Mouse (Mus musculus) CD4-positive helper T cell, adult 2 months (primary cell): ENCODE measurements around the gene Nup205.

Experiments
- DNase-seq: peaks from one replicate; pipeline ENCODE4 v3.0.0-alpha.2; 2012; ENCODE audit warnings: low read depth, missing footprints, low spot score

Nup205 gene

DNA sequence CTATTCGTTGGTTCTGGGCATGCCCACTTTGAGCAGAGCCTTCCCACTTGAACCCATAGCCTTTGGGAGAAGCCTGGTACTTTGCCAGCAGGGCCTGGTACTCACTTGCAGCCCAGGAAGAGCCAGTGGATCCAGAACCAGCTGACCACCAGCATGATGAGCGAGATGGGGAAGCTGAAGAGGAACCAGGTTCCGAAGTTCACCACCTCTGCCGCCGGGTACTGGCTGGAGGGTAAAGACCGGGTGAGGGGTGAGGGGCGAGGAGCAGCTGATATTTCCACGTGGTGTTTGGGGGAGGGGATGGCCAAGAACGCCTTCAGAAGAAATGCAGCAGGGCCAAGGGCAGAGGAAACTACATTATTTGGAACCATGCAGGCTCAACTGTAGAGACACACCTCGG, 102.1 kb downstream of the Nup205 start:
- DNase-seq: no peak

DNA sequence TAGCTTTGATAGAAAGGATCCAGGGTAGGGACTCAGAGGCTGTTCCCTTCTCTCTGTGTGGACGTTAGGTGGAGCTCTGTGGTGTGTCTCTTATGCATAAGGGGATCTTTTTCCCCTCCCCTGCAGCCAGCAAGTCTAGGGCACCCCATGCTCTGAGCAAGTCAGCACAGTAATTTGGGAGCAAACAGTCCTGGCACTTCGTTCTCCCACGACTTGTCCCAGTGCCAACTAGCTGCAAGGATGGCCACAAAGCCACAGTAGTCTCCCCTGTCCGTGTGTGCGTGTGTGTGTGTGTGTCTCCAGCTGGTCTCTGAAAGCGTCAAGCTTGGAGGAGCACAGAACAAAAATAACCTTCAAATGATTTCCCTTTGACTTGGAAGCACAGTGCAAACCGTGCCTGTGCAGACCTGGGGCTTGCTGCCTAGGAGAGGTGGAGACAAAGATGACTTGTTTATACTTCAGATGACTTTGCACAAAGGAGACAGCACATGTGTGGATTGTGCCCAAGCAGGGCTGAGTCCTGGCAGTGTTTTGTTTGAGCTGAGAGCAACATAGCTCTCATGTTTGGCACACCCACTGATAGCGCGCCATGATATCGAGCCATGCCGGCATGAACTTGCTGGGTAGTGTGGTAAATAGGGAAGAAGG, 111.0 kb downstream of the Nup205 start:
- no peak for DNase-seq

DNA sequence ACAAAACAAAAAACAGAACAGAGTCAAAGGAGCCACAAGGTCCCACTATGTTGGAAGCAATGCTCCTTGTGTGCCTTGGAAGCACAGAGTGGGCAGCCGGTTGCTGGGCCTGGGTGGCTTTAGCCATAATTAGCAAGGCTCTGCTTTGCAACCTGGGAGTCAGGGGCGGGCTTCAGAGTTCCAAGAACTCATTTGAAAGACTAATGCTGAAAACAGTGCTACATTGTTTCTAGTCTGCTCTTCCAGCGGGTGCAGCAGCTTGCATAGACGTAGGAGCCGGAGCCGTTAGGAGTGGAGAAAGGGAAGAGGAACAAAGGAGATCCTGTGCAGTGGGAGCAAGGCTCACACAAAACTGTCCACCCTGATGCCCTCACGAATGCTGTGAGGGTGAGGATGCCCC, 111.7 kb downstream of the Nup205 start:
- DNase-seq: no peak

DNA sequence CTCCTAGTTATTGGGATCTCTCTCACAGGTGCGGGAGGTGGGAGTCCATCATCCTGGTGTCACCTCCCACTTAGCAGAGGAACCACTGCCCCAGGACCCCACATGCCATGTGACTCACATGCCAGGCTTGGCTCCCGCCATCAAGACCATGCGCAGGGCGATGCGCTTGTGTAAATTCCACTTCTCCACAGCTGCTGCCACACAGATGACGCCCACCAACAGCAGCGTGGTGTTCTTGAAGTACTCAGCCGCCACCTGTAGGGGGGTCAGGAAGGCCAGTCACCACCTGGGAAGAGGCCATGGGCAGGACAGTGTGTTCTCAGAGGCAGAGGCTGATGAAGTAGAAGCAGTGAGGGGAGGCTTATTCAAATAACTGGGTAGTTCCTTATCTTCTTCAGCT, 112.5 kb downstream of the Nup205 start:
- no peak for DNase-seq

DNA sequence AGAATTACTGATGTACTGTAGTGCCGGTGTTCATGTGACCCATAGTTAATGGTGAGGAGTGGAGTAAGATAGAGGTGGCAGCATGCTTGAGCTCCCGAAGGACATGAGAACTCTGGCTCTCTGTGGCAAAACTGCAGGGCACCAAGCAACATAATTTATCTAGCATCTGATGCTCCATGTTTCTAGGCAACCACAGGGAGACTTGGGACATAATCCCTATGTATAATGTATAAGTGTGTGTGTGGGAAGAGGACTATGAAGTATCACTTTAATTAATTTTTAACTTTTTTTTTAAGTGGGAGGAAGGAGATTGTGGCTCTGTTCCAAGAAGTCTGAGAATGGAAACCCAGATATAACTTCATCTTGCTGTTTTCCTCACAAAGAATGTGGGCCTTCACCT, 117.7 kb downstream of the Nup205 start:
- no peak for DNase-seq

DNA sequence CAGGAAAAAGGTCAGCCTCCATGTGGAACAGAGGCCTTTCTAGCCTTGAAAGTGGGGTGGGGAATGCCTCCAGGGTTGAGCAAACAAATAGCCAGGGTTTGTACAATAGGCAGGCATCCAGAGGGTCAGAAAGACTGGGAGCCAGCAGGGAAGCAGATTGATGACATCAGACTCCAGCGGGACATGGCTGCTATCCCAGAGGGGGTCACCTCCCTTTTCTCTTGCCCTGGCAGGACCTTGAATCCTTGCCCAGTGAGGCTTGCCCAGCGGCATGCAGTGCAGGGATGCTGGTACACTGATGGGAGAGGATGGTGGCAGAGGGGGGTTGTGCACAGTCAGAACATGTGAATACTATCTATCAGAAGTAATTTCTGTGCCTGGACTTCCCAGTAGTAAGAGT, 119.8 kb downstream of the Nup205 start:
- no peak for DNase-seq
